13 mouse cellular contexts compared by ENCODE assay signal in the genomic region with DNA sequence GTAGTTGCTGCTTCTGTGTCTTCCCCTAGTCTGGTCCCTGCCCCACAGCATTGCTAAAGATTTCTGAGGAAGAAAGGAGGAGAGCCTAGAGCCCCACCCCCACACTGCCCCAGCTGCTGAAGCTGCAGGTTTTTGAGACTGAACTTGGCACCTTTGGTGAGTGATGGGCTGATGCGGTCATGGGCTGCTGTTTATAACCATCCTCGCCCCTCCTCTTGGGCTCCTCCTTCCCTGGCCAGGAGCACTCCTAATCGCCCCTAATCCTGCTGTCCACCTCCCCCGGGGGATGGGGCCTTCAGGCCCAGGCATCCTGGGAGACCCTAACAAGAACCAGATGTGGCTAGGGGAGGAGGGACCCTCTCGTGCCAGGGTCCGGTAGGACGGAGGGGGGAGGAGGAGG. TPM values are rescaled to one million over a fixed set of nuclear protein-coding genes. Genes with fewer than 3 reads are reported as not detected.
A peak's percentile ranks its signal among the peaks of the same experiment; 100 is the strongest.
DNase-seq lines count a peak whose midpoint lies in the region; ATAC-seq and TF ChIP-seq lines count a peak whose summit lies in the region.
"Had no signal": no experiment of that assay in that cellular context is flagged by ENCODE, and none has a peak within 500 bp of the region (broad histone marks: within the 10 kb centered on the region; RNA-seq: fewer than 3 reads in every experiment).

No protein-coding gene starts in this region.

- no peaks in the 10 kb centered on the region for H3K9me3 ChIP-seq in liver, embryonic 12.5 days (replicated peaks)
- no peaks in the 10 kb centered on the region for H3K9me3 ChIP-seq in embryonic facial prominence, embryonic 10.5 days
- no peaks in the 10 kb centered on the region for H3K9me3 ChIP-seq in hindbrain, postnatal 0 days (ENCODE audit: low read length)
- H3K9me3 ChIP-seq: forebrain, embryonic 15.5 days had no signal

- TF ChIP-seq CTCF in hindbrain, postnatal 0 days (IDR thresholded peaks at IDR 0.05; ENCODE audit: low read depth), result no peak

- H3K27ac ChIP-seq in liver, embryonic 12.5 days, result no peak overlapping the region
- peak overlapping the region; percentile 70 for H3K27ac ChIP-seq in embryonic facial prominence, embryonic 10.5 days (replicated peaks)
- no peak overlapping the region for H3K27ac ChIP-seq in hindbrain, postnatal 0 days
- H3K27ac ChIP-seq: forebrain, embryonic 15.5 days had no signal

- peaks cover 39% of the 10 kb centered on the region for H3K27me3 ChIP-seq in liver, embryonic 12.5 days (replicated peaks)
- H3K27me3 ChIP-seq in embryonic facial prominence, embryonic 10.5 days (replicated peaks; ENCODE audit: low read depth, poor library complexity, severe bottlenecking), result peaks cover 25% of the 10 kb centered on the region
- H3K27me3 ChIP-seq in hindbrain, postnatal 0 days (ENCODE audit: insufficient read depth, low read length), result no peaks in the 10 kb centered on the region
- H3K27me3 ChIP-seq: forebrain, embryonic 15.5 days had no signal

- no peak overlapping the region for H3K4me3 ChIP-seq in liver, embryonic 12.5 days
- H3K4me3 ChIP-seq in embryonic facial prominence, embryonic 10.5 days, result peak overlapping the region; percentile 31; the same call in 1 of the 2 replicates
- no peak overlapping the region for H3K4me3 ChIP-seq in hindbrain, postnatal 0 days (ENCODE audit: low read length)
- H3K4me3 ChIP-seq: forebrain, embryonic 15.5 days had no signal

- H3K9ac ChIP-seq in liver, embryonic 12.5 days, result no peak overlapping the region
- no peak overlapping the region for H3K9ac ChIP-seq in hindbrain, postnatal 0 days (replicated peaks; ENCODE audit: low read length)
- H3K9ac ChIP-seq: forebrain, embryonic 15.5 days had no signal

- H3K4me1 ChIP-seq in liver, embryonic 12.5 days, result peaks cover 38% of the 10 kb centered on the region
- H3K4me1 ChIP-seq in embryonic facial prominence, embryonic 10.5 days, result peaks cover 46% of the 10 kb centered on the region
- H3K4me1 ChIP-seq in hindbrain, postnatal 0 days (ENCODE audit: insufficient read depth, low read length), result no peaks in the 10 kb centered on the region
- H3K4me1 ChIP-seq: forebrain, embryonic 15.5 days had no signal

- ATAC-seq in liver, embryonic 12.5 days, result no peak
- no peak for ATAC-seq in cerebellum, adult (ENCODE audit: insufficient number of reproducible peaks, low FRiP score, low TSS enrichment)
- no peak for ATAC-seq in hindbrain, postnatal 0 days
- ATAC-seq: forebrain, embryonic 15.5 days had no signal

- WGBS in liver, embryonic 12.5 days (ENCODE audit: insufficient replicate concordance), result 28% methylated on average over 7 of the region's 7 CpGs
- WGBS in embryonic facial prominence, embryonic 10.5 days, result 8% methylated on average over 7 of the region's 7 CpGs
- 15% methylated on average over 7 of the region's 7 CpGs for WGBS in hindbrain, postnatal 0 days

- DNase-seq in liver (peak; percentile 33), NIH3T3 (ENCODE audit: low read depth) (peak; percentile 23)
- DNase-seq in embryonic facial prominence, embryonic 10.5 days (ENCODE audit: low spot score), result peak; percentile 43
- peak; percentile 59 to 64 for DNase-seq in kidney, postnatal 36 days
- DNase-seq in adrenal gland, postnatal 25 days, result no peak
- no peak for DNase-seq in hindbrain, postnatal 0 days (ENCODE audit: low spot score)
- DNase-seq: cerebellum, postnatal 10 days; right cerebral cortex, postnatal 4 days had no signal

- H3K4me2 ChIP-seq in liver, embryonic 12.5 days, result no peak overlapping the region
- H3K4me2 ChIP-seq in hindbrain, postnatal 0 days (ENCODE audit: low read depth, low read length), result no peak overlapping the region
- H3K4me2 ChIP-seq: forebrain, embryonic 15.5 days had no signal

- H3K36me3 ChIP-seq in liver, embryonic 12.5 days, result peaks cover 5% of the 10 kb centered on the region; the same call in 1 of the 2 replicates
- H3K36me3 ChIP-seq in embryonic facial prominence, embryonic 10.5 days (replicated peaks), result no peaks in the 10 kb centered on the region; the same call in 1 of the 2 replicates
- no peaks in the 10 kb centered on the region for H3K36me3 ChIP-seq in hindbrain, postnatal 0 days (ENCODE audit: insufficient read depth, low read length)
- H3K36me3 ChIP-seq: forebrain, embryonic 15.5 days had no signal

RNA-seq across cellular contexts. Expression of a gene that starts 9.5 kb away (rescaled TPM):
- 6.6 TPM in 2 replicates for polyA plus RNA-seq in liver, embryonic 12.5 days (2016; fragmentation: Nextera tagmentation; extraction: Ambion mirVana)
- 4.2 TPM in 2 replicates for polyA plus RNA-seq in embryonic facial prominence, embryonic 10.5 days (2016; fragmentation: Nextera tagmentation; extraction: Ambion mirVana)
- total RNA-seq in adrenal gland, postnatal 25 days (2021), result 0.67 and 1.4 TPM in 2 replicates
- 5.1 and 5.9 TPM in 2 replicates for total RNA-seq in hindbrain, postnatal 0 days (2014; rRNA removed)
- 1.7 and 2.0 TPM in 2 replicates for polyA plus RNA-seq in hindbrain, postnatal 0 days (2015; fragmentation: Nextera tagmentation; extraction: Ambion mirVana)
- total RNA-seq: megakaryocyte-erythroid progenitor cell, adult 5-6 weeks; neutrophil, adult 5-6 weeks had no signal

RNA-seq across cellular contexts. Expression of a gene that starts 27.0 kb away (rescaled TPM):
- polyA plus RNA-seq in liver, embryonic 12.5 days (2016; fragmentation: Nextera tagmentation; extraction: Ambion mirVana), result 198 and 200 TPM in 2 replicates
- 183 and 199 TPM in 2 replicates for polyA plus RNA-seq in embryonic facial prominence, embryonic 10.5 days (2016; fragmentation: Nextera tagmentation; extraction: Ambion mirVana)
- total RNA-seq in adrenal gland, postnatal 25 days (2021), result 16.9 and 17.9 TPM in 2 replicates
- total RNA-seq in hindbrain, postnatal 0 days (2014; rRNA removed), result 26.5 and 30.5 TPM in 2 replicates
- polyA plus RNA-seq in hindbrain, postnatal 0 days (2015; fragmentation: Nextera tagmentation; extraction: Ambion mirVana), result 28.4 and 30.2 TPM in 2 replicates

RNA-seq across cellular contexts. Expression of a gene that starts 27.2 kb away (rescaled TPM):
- 350 and 353 TPM in 2 replicates for polyA plus RNA-seq in liver, embryonic 12.5 days (2016; fragmentation: Nextera tagmentation; extraction: Ambion mirVana)
- 379 and 394 TPM in 2 replicates for polyA plus RNA-seq in embryonic facial prominence, embryonic 10.5 days (2016; fragmentation: Nextera tagmentation; extraction: Ambion mirVana)
- 141 and 171 TPM in 2 replicates for total RNA-seq in adrenal gland, postnatal 25 days (2021)
- 73.3 and 98.1 TPM in 2 replicates for total RNA-seq in hindbrain, postnatal 0 days (2014; rRNA removed)
- 312 and 324 TPM in 2 replicates for polyA plus RNA-seq in hindbrain, postnatal 0 days (2015; fragmentation: Nextera tagmentation; extraction: Ambion mirVana)

RNA-seq across cellular contexts. Expression of a gene that starts 48.3 kb away (rescaled TPM):
- 86.4 and 91.6 TPM in 2 replicates for polyA plus RNA-seq in liver, embryonic 12.5 days (2016; fragmentation: Nextera tagmentation; extraction: Ambion mirVana)
- polyA plus RNA-seq in embryonic facial prominence, embryonic 10.5 days (2016; fragmentation: Nextera tagmentation; extraction: Ambion mirVana), result 151 and 156 TPM in 2 replicates
- 931 and 942 TPM in 2 replicates for total RNA-seq in adrenal gland, postnatal 25 days (2021)
- 198 and 208 TPM in 2 replicates for total RNA-seq in hindbrain, postnatal 0 days (2014; rRNA removed)
- 148 and 151 TPM in 2 replicates for polyA plus RNA-seq in hindbrain, postnatal 0 days (2015; fragmentation: Nextera tagmentation; extraction: Ambion mirVana)

Comparison
In these comparisons a context has a peak if more than half of its experiments do, and no peak if none do; other contexts are left out.
1. DNase-seq: peak in liver (single experiment), NIH3T3 (single experiment), embryonic facial prominence, embryonic 10.5 days (single experiment) and kidney, postnatal 36 days (2 of 2); none in adrenal gland, postnatal 25 days (single experiment) and hindbrain, postnatal 0 days (single experiment).